Mouse (Mus musculus): ENCODE measurements around the gene CN725425. TPM values are rescaled to one million over a fixed set of nuclear protein-coding genes. Genes with fewer than 3 reads are reported as not detected.

The CN725425 gene
- polyA plus RNA-seq (2012; rRNA removed): not detected in 2 replicates

GRCm38 (mm10) chr15:91199256-91199905 lies at the start of gene CN725425:
Gene CN725425 (plus strand): TSS chr15:91199494.

DNA sequence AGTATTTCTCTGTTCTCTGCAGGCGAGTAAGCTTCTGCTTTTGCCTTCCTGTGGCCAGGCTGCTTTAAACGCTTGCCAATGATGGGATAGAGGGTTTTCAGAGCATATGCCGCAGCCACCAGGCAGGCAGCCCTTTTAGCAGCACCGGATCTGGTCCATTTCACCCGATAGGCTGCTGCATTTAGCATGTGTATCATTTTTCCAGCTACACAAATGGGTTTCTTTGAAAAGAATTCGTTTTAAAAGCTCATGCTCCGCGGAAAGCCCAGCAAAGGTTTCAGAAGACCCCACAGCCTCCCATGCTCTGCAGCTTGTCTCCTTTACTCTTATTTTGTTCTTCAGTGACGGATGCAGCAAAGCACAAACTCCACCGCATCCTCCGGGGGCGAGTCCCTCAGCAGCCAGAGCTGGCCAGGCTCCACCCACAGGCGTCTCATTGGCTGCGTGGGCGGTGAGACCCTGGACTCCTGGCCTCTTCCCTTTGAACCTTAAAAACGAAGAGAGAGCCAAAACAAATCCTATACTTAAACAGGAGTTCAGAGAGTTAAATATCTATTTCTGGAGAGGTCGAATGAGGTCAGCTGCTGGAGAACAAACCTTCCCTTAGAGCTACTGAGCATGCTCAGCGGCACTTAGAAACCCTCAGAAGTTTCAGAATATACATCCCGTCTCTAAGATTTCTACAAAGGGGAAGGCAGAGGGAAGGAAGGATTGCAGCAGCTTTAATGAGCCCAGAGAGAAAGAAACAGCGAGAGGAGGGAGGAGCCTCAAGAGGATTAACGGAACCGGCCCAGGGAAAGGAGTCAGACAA lies 7.7 kb upstream of the CN725425 start, which contains the start of gene Abcd2:
TSS of gene Abcd2 (minus strand) at position 388 of the 811 bp plus-strand sequence.

Other genes with a start within 250 kb of the CN725425 start
- gene Kif21a, start 149.5 kb upstream of the CN725425 start, polyA plus RNA-seq (2012; rRNA removed): 7.3 and 7.7 TPM in 2 replicates
- 0.17 and 1.7 TPM in 2 replicates for gene Abcd2, start 7.7 kb upstream of the CN725425 start, polyA plus RNA-seq (2012; rRNA removed)

Measured in colon, adult 2 months (tissue).